Mouse (Mus musculus): Measurements from ENCODE around the gene Ccdc181.
A peak's percentile ranks its signal among the peaks of the same experiment; 100 is the strongest.

The Ccdc181 gene

DNA sequence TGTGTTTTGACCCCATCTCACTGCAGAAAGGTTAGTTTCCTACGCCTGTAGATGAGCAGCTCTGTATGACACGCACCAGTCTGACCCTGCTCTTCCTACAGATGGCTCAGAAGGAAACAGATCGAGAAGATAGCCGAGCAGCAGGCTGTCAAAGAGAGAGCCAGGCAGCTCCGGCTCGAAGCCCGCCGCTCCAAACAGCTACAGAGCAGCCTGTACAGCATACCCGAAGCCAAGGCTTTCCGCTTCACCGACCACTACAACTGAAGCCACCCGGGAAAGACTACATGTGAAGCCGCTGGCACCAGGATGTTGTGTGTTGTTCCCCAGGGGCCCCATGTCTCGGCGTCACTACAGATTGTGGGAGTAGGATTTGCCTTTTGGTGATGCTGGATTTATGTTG is 12.0 kb downstream of the Ccdc181 start:
- DNase-seq: no peak

DNA sequence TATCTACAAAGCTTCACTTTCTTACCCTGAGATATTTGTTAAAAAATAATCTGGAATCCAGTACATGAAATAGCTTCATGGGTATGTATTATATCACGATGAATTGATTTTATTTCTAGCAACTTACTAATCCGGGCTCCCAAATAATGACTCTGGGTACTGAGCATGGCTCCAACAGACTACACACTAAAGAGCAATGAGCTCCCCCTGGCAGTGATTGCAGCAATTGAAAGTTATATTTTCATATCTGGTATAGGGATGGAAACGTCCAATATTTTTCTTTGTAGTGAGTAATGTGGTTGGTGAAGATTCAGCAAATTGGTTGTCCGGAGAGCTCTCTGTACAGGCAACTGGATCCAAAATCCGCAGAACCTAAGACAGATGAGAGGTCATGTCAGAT is 16.7 kb downstream of the Ccdc181 start:
- no peak for DNase-seq

DNA sequence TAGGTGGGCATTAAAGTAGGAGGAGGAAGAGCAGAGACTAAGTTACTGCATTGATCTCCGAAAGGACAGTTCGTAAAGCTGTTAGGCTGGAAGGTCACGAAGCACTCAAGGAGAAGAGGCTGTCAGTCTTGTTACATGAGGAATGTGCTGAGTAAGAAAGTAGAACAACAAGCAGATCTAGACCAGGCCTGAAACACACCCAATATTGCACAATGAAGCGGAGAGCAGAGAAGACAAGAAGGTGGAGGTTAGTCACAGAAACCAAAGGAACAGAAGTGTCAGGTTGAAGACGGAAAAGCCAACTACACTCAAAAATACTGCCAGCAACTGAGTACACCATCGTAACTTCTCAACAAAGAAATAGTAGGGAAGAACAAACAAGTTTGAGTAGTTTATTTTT is 18.7 kb downstream of the Ccdc181 start:
- no peak for DNase-seq

DNA sequence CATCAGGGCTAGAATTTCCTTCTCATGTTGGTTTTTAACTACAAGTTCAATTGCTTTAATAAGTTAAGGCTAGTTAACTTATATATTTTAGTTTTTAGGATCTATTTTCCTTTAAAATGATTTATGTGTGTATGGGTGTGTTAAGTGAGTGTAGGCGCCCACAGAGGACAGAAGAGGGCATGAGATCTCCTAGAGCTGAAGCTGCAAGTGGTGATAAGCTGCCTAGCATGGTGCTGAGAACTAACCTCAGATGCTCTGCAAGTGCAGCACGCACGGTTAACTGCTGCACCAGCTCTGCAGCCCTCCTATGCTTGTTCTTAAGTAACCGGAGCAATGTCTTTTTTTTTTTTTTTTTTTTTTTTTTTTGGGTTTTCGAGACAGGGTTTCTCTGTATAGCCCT is 21.1 kb downstream of the Ccdc181 start:
- DNase-seq: no peak

DNA sequence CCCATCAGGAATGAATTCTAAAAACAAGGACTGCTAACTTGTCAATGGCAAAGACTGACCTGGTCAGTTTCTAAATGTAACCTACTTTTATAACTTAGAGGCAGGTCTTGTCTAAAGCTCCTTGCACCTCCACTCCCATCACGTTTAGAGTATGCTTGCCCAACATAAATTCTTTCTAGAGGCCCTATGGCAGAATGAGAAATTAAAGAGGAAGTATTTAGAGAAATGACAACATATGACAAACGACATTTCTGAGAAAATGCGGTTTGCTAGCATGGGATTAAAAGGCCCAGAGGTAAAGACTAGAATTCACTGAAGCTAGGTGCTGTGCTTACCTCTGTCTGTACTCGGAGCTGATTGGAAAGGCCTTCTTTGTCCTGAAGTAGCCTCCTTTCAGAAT is 26.6 kb downstream of the Ccdc181 start:
- DNase-seq: no peak

DNA sequence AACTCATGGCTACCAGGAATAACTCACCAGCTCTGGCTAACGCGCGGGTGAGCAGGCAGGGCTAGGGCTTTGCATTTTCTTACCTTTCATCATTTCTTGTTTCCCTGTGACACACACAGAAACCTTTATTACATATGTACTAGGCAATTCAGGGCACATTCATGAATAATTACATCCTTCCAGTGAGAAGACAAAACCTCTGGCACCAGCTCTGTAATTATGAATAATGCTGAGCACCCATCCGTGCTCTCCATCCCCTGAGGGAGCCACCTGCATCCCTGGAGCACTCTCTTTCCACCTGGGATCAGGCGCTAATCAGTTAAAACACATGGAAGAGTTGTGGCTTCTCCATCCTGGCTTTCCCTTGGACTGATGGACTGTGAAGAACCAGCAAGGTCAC is 28.4 kb downstream of the Ccdc181 start, which contains the start of gene Nme7:
Gene Nme7 (plus strand): TSS at position 301 of the 400 bp plus-strand sequence.
- no peak for DNase-seq

DNA sequence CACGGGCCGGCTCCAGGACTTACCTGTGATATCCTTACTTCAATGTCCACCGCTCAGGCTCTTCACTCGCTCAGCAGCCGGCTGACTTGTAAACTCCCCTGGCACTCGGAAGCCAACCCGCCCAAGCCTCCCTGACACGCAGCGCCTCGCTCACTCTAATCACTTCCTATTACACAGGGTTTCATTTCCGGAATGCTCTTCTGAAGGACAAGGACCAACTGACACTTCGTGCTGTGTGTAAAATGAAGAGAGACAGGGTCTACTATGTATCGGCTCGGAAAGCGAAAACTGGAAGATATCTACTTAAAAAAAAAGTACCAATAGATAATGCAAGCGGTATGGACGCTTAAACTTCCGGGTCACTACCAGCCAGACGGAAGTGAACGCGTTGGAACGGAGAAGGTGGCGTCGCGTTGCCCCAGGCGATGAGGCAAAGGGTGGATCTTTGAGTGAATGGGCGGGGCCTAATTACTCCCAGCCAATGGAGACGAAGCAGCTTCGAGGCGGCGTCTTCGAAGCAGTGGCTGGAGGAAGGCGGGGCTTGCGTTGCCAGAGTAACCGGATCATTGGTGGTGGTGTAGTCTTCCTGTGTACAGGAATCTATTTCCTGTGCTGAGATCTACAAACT is 31.9 kb downstream of the Ccdc181 start, which contains the start of gene Blzf1:
Gene Blzf1 (minus strand): TSS at position 366 of the 628 bp plus-strand sequence.
- DNase-seq: peak; percentile 98

DNA sequence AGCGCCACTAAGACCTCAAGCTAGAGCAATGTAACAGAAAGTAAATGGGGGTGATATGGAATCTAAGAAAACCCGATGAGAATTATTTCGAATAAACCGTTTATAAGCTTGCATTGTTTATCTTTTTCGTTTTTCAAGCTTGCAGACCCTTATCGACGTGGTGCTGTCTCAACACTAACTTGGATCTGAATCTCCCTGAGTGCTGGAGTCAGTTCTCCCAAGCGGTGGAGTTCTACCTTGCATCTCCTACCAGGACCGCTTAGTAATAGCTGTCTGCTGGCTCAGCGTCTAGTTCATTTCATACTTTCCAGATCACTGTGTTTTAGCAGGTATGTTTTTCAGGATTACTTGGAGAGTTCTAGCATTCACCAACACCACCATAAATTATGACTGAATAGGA is 32.5 kb downstream of the Ccdc181 start:
- no peak for DNase-seq

DNA sequence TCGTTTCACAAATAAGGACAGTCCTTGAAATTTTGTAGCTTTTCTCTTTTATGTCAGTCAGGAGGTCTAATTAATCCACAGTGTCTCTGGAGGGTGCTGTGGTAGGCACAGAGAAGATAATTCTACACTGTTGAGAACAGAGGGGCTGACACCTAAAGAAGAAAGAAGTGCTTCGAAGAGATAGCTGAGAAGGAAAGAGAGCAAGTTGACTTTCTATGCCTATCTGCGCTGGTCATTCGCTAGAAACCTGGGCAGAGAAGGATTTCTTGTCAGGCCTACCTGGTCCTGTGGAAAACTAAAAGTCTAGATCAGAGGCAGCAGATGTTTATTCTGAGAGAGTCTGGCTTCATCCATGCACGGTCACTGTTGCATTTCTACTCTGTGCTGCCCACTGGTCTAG is 38.7 kb downstream of the Ccdc181 start:
- no peak for DNase-seq

DNA sequence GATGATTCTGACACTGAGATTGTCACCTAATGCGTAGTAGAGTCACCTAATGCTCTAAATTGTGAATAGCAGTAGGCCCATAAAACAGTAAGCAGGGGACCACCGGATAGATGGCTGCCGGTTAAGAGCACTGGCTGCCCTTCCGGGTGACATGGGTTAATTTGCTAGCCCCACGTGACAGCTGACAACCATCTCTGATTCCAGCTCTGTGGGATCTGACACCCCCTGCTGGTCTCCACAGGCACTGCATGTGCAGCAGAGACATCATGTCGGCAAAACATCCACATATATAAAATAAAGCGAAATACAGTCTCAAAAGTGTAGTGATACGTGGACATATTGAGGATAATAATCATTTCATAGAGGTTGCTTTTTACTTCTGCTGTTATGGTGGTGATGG is 39.9 kb downstream of the Ccdc181 start:
- peak; percentile 49 for DNase-seq

DNA sequence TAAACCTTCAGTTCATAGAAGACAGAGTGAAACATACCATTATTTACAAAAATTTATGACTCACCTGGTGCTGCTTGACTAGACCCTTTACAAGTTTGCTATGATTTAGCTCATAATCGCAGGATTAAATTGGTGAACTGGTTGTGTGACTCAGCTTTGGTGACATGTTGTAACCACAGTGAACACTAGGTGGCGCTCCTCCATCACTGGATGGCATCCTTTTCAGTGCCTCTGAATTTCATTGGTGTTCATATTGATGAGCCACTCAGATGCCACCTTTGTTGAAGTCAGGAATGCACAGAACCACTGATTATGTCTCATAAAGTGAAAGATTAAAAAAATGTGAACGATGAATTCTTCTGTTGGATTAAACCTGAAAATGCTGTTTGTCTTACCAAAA is 41.3 kb downstream of the Ccdc181 start:
- peak; percentile 77 for DNase-seq

DNA sequence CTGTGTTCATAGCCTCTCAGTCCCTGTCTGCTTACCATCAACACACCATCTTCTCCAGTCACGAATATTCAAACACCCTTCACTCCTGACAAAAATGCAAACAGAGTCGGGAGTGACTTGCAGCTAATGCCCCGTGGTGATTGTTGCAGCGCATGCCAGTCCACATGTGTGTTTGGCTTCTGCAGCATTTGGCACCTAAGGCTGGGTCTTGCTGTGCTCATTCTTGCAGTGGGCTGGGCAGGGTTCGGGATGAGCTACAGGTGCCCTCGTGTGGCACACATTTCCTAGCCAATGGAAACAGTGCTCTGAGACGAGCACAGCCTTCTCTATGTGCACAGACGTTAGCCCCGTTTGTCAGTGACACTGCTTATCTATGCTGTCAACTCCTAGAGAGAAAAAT is 41.9 kb downstream of the Ccdc181 start:
- no peak for DNase-seq

DNA sequence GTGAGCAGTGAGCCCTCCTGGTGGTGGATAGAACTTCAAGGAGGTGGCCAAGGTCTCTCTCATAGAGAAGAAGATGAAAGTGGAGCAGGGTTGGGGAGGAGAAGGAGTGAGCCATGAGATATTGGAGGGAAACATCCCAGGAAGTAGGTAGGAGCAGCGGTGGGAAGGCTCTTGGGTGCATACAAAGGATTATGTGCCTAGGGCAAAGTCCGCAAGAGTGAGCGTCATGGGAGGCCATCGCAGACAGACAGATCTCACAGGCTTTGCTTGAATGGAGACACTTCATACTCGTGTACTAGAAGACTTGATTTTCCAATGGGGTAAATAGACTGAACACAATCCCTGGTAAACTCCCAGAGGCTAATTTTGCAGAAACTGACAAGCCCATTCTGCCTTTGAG is 43.1 kb downstream of the Ccdc181 start:
- no peak for DNase-seq

DNA sequence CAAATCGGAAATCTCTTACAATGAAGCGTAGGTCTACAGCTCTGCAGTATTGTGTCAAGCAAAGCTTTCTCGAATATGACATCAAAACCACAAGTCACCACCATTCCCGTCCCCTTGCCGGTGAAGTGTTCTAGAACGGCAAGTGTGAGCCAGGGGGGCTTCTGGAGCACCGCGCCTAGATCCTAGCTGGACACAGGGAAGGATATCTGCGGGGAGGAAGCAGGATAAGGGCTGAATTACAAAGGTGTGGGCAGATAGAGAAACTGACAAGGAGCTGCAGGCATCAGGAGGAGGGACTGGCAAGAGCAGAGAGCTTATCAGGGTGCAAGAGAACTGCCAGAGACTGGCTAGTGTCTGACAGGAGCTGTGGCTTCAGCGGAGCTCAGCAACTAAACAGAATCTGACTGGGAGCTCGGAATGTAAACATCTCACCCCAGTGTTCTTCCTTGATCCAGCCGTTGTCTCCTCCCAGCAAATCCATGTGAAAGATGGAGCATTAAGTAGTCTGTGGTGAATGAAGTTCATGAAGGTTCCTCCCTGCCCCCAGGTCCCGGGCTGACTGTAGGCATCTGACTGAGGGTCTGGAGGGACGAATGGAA is 44.3 kb downstream of the Ccdc181 start:
- DNase-seq: peak; percentile 29

DNA sequence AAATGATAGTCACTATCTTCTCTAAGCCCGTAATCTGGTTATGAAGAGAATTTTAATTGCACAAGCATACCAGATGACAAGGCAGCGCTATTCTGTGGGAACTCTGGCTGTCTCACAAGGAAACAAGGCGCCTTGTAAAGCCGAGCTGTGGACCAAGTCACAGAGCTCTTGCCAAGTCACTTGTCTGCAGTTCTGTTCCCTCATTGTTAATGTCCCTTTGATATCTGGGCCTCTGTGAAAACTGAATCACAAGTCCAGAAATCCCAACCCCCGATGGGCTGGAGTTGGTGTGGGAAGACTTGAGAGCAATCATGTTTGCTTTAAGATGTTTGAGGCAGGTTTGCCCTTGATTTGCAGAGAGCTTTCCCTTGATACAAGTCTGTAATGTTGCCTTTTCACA is 45.3 kb downstream of the Ccdc181 start:
- no peak for DNase-seq

DNA sequence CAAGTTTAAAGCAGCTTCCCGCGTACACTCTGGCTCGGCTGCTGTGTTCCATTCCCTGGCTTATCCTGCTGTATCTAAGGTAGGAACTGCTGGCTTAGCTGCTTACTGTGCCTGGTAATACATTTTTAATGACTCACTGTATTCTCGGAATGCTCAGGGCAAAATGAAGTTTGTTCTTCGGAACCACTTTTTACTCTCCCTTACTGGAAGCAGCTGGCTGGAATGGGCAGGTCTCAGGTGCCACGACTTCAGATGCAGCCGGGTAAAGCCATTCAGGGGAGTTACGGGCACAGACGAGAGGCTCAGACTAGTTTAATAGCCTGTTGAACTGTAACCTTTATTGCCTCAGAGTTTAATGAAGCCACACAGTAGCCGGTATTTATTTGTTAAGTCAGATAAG is 46.0 kb downstream of the Ccdc181 start:
- no peak for DNase-seq

DNA sequence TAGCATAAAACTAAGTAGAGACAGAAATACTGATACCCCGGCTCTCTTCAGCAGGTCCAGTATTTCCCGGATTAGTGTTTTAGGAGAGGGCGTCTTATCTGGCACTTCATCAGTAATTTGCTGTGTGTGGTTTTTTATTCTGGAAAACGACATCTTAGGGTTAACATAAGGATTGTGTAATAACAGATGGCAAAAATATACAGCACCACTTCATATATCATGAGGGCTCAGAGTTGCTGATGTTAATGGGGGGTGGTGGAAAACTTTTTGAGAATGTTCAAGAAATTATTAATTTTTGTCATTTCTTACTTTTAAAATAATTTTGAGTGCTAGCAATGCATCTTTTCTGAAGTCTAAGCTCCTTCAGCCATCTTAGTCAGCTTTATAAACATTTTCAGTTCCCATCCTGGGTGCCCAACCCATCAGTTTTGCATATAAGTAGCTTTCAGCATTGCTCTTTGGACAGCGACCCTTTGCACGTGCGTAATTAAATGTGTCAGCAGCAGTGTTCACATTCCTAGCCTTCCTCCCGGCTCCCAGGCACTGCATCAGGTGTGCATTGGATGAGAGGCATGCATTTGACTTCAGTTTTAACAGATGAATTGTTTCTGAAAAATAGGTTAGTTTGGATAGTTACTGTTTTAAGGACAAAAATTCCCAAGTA is 47.7 kb downstream of the Ccdc181 start:
- no peak for DNase-seq

DNA sequence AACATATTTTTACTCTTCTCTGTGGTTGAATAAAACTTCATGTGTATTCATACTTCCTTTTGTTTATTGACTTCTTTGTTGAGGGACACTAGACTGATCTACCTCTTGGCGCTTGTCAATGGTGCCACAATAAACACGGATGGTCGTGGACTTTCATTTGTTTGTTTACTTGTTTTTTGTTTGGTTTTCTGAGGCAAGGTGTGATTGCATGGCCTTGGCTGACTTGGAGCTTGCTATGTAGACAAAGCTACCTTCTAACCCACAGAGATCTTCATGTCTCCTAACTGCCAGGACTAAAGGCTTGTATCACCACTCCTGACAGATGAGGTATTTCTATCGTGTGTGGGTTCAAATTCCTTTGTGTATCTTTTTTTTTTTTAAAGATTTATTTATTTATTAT is 48.8 kb downstream of the Ccdc181 start:
- no peak for DNase-seq

DNA sequence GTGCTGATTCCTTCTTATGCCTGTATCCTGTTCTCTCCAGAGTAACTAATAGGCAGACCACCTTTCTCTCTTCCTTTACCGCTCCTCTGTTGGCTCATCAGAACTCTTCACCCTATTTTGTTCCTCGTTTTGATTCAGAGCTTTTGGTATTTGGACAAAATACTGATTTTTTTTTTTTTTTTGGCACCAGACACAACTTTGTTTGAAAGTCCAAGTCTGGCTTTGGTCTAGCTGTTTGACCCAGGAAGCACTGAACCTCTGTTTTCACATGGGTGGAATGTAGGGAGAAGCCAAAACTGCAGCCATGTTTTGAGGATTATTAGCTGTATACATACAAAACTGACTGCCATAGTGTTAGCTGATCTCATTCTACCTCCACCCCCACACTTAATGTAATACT is 49.5 kb downstream of the Ccdc181 start:
- DNase-seq: no peak

DNA sequence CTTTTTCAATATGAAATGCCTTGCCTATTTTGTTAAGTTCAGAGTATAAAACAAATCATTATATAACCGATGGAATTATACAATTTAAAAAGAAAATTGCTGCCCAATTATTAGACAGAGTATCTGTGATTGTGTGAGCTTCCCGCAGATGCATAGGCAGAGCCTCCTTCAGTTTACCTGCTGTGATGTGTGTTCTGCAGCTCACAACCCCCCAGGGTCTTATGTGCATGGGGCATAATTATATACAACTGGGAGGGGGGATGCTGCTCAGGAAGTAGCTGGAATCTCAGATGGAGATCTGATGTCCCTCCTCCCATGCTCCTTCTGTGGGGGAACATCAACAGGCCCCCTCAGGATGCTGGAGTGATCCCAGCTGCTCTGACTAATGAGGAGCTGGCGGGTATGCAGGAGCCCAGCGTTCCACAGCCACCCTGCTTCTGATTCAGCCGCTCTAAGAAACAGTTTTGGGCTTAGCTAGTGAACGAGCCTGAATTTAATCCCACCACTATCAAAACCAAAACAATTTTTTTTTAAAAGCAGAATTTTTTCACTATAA is 51.3 kb downstream of the Ccdc181 start:
- no peak for DNase-seq

DNA sequence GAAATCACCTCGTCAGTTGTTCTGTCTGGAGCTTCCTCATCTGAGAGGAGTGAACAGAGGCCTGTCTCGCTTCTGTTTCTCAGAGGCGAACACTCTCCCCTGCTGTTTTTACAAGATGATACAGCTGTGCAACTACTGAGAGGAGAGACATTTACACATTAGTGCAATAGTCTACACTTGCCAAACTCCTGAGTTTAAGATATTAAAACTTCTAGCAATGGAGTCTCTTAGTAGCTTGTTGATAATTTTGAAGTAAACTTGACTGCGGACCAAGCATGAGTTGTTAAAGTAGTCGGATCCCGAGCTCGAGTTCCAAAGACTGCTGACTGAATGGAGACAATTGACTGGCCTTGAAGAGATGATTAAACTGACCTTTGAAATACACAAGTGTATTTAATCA is 52.4 kb downstream of the Ccdc181 start:
- DNase-seq: no peak

DNA sequence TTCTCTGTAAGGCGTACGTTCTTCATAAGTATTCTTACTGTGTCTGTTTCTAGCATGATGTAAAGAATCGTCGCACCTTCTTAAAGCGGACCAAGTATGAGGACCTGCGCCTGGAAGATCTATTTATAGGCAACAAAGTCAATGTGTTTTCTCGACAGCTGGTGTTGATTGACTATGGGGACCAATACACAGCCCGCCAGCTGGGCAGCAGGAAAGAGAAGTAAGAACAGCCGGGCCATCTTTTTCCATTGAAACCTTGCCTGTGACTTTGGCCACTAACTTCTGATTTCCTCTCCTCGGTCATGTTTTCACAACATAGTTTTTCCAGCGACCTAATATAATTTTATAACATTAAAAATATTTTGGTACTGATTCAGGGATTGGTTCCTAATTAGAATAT is 57.2 kb downstream of the Ccdc181 start:
- no peak for DNase-seq

DNA sequence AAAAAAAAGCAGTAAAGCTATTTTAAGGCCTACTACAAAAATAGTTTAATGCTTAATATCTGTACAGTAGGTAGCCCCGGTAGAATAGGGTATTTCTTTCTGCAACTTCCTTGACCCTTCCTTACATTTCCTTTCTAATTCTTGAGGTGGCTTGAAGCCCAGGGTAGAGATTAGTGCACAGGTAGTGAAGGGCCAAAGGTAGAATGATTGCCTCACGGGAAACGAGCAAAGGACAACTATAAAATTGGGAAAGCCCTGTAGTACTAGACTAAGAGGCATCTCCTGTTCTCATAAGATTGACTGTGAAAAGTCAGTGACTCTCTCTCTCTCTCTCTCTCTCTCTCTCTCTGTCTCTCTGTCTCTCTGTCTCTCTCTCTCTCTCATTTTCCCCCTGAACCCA is 60.0 kb downstream of the Ccdc181 start:
- no peak for DNase-seq

DNA sequence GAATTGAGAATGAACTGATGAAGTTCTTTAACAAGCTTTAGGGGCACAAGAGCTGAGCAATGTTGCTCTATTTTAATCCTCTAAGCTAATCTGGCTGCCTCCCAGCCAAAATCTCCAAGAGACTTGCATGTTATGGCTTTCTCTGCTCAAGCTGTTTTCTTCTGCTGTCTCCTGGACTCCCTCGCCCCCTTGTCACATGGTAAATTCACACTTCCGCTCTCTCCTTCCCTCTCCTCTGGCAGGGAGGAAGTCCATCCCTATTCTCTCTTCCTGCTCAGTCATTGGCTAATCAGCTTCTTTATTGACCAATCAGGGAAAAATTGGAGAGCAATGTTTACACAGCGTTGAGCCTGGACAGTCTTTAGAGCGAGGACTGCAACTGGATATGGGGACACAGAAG is 60.5 kb downstream of the Ccdc181 start:
- DNase-seq: no peak

Data from liver (tissue).